Mouse (Mus musculus) cortical plate, adult 2 months (tissue): Measurements from ENCODE around the gene Oas1c.
"Not testable (repeated sequence)": the region's sequence is repeated elsewhere in the genome, so short reads cannot be mapped to it uniquely, and the experiment has no call there.

Source experiments
- CTCF ChIP-seq: fragments of 200-500 bp; IDR thresholded peaks from 2 replicates; pipeline ENCODE4 v1.5.1; 2011; ENCODE audit warnings: mild to moderate bottlenecking, control low read depth, low read length; ENCODE audit not compliant: insufficient read depth; ENCODE audit errors: extremely low read depth
- POLR2A ChIP-seq: fragments of 200-500 bp; IDR thresholded peaks from 2 replicates; pipeline ENCODE4 v1.6.1; 2011; ENCODE audit warnings: mild to moderate bottlenecking, low read length, control low read depth; ENCODE audit not compliant: insufficient read depth; ENCODE audit errors: extremely low read depth

- not testable (repeated sequence) for TF ChIP-seq CTCF, POLR2A
Observed at GRCm38 (mm10) chr5:120798147-120798546, 14.2 kb downstream of the Oas1c start.
